Mouse (Mus musculus): ENCODE data around the gene Trpv1. TPM values are rescaled to one million over a fixed set of nuclear protein-coding genes. Genes with fewer than 3 reads are reported as not detected.

The Trpv1 gene
- polyA plus RNA-seq, 1 experiment from 2014 or later = 0.13 TPM

GRCm38 (mm10) chr11:73284351-73284750, 50.3 kb downstream of the Trpv1 start:
- Histone ChIP-seq H3K9me3 (no peaks in the 10 kb centered on the region), H3K36me3 (no peaks in the 10 kb centered on the region), H3K4me1 (peaks cover 24% of the 10 kb centered on the region), H3K27ac (no peak overlapping the region), H3K9ac (no peak overlapping the region), H3K4me3 (no peak overlapping the region), H3K4me2 (no peak overlapping the region), H3K27me3 (no peaks in the 10 kb centered on the region)
- no peak for ATAC-seq (ENCODE audit: insufficient number of reproducible peaks, low FRiP score, low TSS enrichment, low read depth)

- Histone ChIP-seq H3K9me3 (no peaks in the 10 kb centered on the region), H3K4me3 (no peak overlapping the region), H3K4me1 (no peaks in the 10 kb centered on the region), H3K27me3 (no peaks in the 10 kb centered on the region), H3K9ac (no peak overlapping the region), H3K27ac (no peak overlapping the region), H3K36me3 (no peaks in the 10 kb centered on the region), H3K4me2 (no peak overlapping the region)
- 72% methylated on average over 1 of the region's 1 CpGs for WGBS
- no peak for ATAC-seq (ENCODE audit: insufficient number of reproducible peaks, low FRiP score, low TSS enrichment, low read depth)
Observed at GRCm38 (mm10) chr11:73289621-73290020, 55.5 kb downstream of the Trpv1 start.

GRCm38 (mm10) chr11:73303123-73303522, 69.0 kb downstream of the Trpv1 start:
- Histone ChIP-seq H3K4me2 (no peak overlapping the region), H3K9me3 (no peaks in the 10 kb centered on the region), H3K27me3 (no peaks in the 10 kb centered on the region), H3K4me1 (no peaks in the 10 kb centered on the region), H3K36me3 (no peaks in the 10 kb centered on the region), H3K27ac (no peak overlapping the region), H3K9ac (no peak overlapping the region), H3K4me3 (no peak overlapping the region)
- 58% methylated on average over 2 of the region's 2 CpGs for WGBS
- ATAC-seq (ENCODE audit: insufficient number of reproducible peaks, low FRiP score, low TSS enrichment, low read depth) = no peak

Other genes starting within 250 kb of the Trpv1 start
- gene P2rx1, start 235.2 kb upstream of the Trpv1 start, polyA plus RNA-seq (2015; fragmentation: Nextera tagmentation; extraction: Ambion mirVana) = 3.5 and 4.2 TPM in 2 replicates
- 12.0 and 13.2 TPM in 2 replicates for gene Camkk1, start 215.3 kb upstream of the Trpv1 start, polyA plus RNA-seq (2015; fragmentation: Nextera tagmentation; extraction: Ambion mirVana)
- 10.5 and 11.3 TPM in 2 replicates for gene Ncbp3, start 186.5 kb upstream of the Trpv1 start, polyA plus RNA-seq (2015; fragmentation: Nextera tagmentation; extraction: Ambion mirVana)
- gene Itgae, start 143.7 kb upstream of the Trpv1 start, polyA plus RNA-seq (2015; fragmentation: Nextera tagmentation; extraction: Ambion mirVana) = 0.20 and 0.24 TPM in 2 replicates
- 10.8 and 11.0 TPM in 2 replicates for gene Haspin, start 96.0 kb upstream of the Trpv1 start, polyA plus RNA-seq (2015; fragmentation: Nextera tagmentation; extraction: Ambion mirVana)
- 1.2 and 2.0 TPM in 2 replicates for gene P2rx5, start 73.9 kb upstream of the Trpv1 start, polyA plus RNA-seq (2015; fragmentation: Nextera tagmentation; extraction: Ambion mirVana)
- gene Emc6, start 57.3 kb upstream of the Trpv1 start, polyA plus RNA-seq (2015; fragmentation: Nextera tagmentation; extraction: Ambion mirVana) = 91.9 and 95.4 TPM in 2 replicates
- gene Tax1bp3, start 57.2 kb upstream of the Trpv1 start, polyA plus RNA-seq (2015; fragmentation: Nextera tagmentation; extraction: Ambion mirVana) = 217 and 224 TPM in 2 replicates
- gene Ctns, start 35.2 kb upstream of the Trpv1 start, polyA plus RNA-seq (2015; fragmentation: Nextera tagmentation; extraction: Ambion mirVana) = 22.0 and 24.6 TPM in 2 replicates
- 2.8 and 3.0 TPM in 2 replicates for gene Shpk, start 34.8 kb upstream of the Trpv1 start, polyA plus RNA-seq (2015; fragmentation: Nextera tagmentation; extraction: Ambion mirVana)
- gene Trpv3, start 33.1 kb downstream of the Trpv1 start, polyA plus RNA-seq (2015; fragmentation: Nextera tagmentation; extraction: Ambion mirVana) = 0.88 and 0.92 TPM in 2 replicates
- 0.74 and 2.0 TPM in 2 replicates for gene Aspa, start 95.3 kb downstream of the Trpv1 start, polyA plus RNA-seq (2015; fragmentation: Nextera tagmentation; extraction: Ambion mirVana)
- gene Gm49340, start 95.4 kb downstream of the Trpv1 start, polyA plus RNA-seq (2015; fragmentation: Nextera tagmentation; extraction: Ambion mirVana) = not detected in 2 replicates
- not detected in 2 replicates for gene Spata22, start 95.4 kb downstream of the Trpv1 start, polyA plus RNA-seq (2015; fragmentation: Nextera tagmentation; extraction: Ambion mirVana)
- gene Olfr20, start 116.5 kb downstream of the Trpv1 start, polyA plus RNA-seq (2015; fragmentation: Nextera tagmentation; extraction: Ambion mirVana) = not detected in 2 replicates
- not detected in 2 replicates for gene Olfr376, start 137.0 kb downstream of the Trpv1 start, polyA plus RNA-seq (2015; fragmentation: Nextera tagmentation; extraction: Ambion mirVana)
- not detected in 2 replicates for gene Olfr1, start 165.3 kb downstream of the Trpv1 start, polyA plus RNA-seq (2015; fragmentation: Nextera tagmentation; extraction: Ambion mirVana)
- gene Olfr378, start 194.2 kb downstream of the Trpv1 start, polyA plus RNA-seq (2015; fragmentation: Nextera tagmentation; extraction: Ambion mirVana) = not detected in 2 replicates
- gene Olfr380, start 223.2 kb downstream of the Trpv1 start, polyA plus RNA-seq (2015; fragmentation: Nextera tagmentation; extraction: Ambion mirVana) = not detected in 2 replicates

Data from limb, embryonic 15.5 days (tissue).